Mouse (Mus musculus) heart, adult 2 months (tissue): ENCODE measurements at regions not wholly inside any gene's neighbourhood (a gene's known extent, or its start where the extent isn't known, plus 50 kb on each side); places are given as distances from the start of the nearest gene placed in this dataset.

Experiments
- EP300 ChIP-seq: fragments of 200-500 bp; IDR thresholded peaks from 2 replicates; pipeline ENCODE4 v1.6.1; 2011; ENCODE audit warnings: low read depth, low read length, control low read depth; ENCODE audit not compliant: insufficient read depth
- POLR2A ChIP-seq: fragments of 200-500 bp; IDR thresholded peaks from 2 replicates; pipeline ENCODE4 v1.6.1; 2011; ENCODE audit warnings: mild to moderate bottlenecking, low read depth, low read length, control low read depth; ENCODE audit not compliant: insufficient read depth

DNA sequence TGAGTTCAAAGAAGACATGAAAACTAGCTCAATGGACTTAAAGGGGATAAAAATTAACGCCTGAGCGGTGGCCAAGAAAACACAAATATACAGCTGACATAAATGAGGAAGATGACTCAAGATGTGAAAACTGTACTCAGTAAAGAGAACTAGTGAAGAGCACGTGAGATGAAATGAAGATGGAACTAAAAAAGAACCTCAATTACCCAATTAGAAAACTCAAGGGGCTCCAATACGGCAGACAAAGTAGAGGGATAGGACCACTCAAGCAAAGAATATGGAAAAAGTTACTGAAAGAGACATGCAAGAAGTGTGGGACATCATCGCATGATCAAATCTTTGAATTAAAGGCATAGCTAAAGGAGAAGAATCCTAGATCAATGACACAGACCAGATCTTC is 256.4 kb upstream of the Zfp637 start:
- TF ChIP-seq EP300: no peak
- TF ChIP-seq POLR2A: no peak
